Mouse (Mus musculus): ENCODE results near the gene Rabepk.

DNA sequence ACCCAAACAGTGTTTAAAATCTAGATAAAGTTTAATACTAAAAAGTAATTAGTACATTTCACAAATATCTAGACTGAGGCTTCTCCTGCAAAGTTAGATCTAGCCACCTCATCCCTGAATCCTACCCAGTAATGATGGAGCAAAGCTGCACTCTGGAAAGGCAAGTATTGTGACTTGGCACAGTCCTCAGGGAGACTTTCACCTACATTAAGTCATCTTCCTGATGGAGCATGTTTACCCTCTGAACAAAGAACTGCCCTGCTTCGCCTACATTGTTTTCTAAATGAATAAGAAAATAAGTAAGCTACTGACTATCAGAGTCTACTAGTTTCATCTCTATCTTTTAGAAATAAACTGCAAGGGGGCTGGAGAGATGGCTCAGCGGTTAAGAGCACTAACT, 18.8 kb upstream of the Rabepk start:
- TF ChIP-seq CTCF (conservative IDR thresholded peaks at IDR 0.05 in 1 of 2, IDR thresholded peaks at IDR 0.05 in 1 of 2; ENCODE audit: low read depth in 2 of 2, low read length in 2 of 2): no peak
- TF ChIP-seq UBTF (IDR thresholded peaks at IDR 0.05; ENCODE audit: low read depth, low read length): no peak
- TF ChIP-seq MAZ (IDR thresholded peaks at IDR 0.05; ENCODE audit: low read depth, low read length): no peak
- no peak for TF ChIP-seq POLR2A (IDR thresholded peaks at IDR 0.05; ENCODE audit: low read depth, low read length)
- no peak for TF ChIP-seq PAX5 (IDR thresholded peaks at IDR 0.05; ENCODE audit: low read length)
- TF ChIP-seq TBP (conservative IDR thresholded peaks at IDR 0.05; ENCODE audit: low read depth, low read length): no peak
- no peak for TF ChIP-seq ZNF384 (IDR thresholded peaks at IDR 0.05; ENCODE audit: low read depth, low read length)
- TF ChIP-seq HCFC1 (IDR thresholded peaks at IDR 0.05; ENCODE audit: low read depth, low read length): no peak
- no peak for TF ChIP-seq BHLHE40 (IDR thresholded peaks at IDR 0.05; ENCODE audit: low read depth, low read length)
- no peak for TF ChIP-seq EP300 (IDR thresholded peaks at IDR 0.05; ENCODE audit: low read length)
- TF ChIP-seq CHD2 (IDR thresholded peaks at IDR 0.05; ENCODE audit: low read length): no peak

All from CH12.LX (cell line).